Mouse (Mus musculus) urinary bladder, postnatal 36 days (tissue): ENCODE measurements at regions not wholly inside any gene's neighbourhood (a gene's known extent, or its start where the extent isn't known, plus 50 kb on each side); places are given as distances from the start of the nearest gene placed in this dataset.
A peak's percentile ranks its signal among the peaks of the same experiment; 100 is the strongest.

Source experiments
- DNase-seq, 2 experiments: peaks; one replicate each; pipeline ENCODE4 v3.0.0; 2022; ENCODE audit warnings: low spot score in 2 of 2, mixed read lengths in 1 of 2

DNA sequence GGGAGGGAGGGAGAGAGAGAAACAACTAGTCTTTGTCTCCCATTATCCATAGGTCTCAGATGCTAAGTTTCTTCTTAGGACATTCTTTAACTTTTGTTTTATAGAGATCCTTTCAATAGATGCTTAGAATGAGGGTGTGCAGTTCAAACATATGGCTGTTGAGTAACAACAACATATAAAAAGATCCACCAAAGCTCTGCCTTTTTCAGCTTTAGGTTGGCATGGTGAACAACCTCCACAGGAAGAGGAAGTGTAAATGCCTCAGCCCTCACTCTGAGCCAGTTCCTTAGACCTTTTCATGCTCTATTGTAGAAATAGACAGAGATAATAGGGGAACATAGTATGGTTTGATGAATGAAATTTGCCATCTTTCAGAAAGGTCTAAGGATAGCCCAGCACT lies 326.0 kb downstream of the Fam84a start:
- no peak for DNase-seq

DNA sequence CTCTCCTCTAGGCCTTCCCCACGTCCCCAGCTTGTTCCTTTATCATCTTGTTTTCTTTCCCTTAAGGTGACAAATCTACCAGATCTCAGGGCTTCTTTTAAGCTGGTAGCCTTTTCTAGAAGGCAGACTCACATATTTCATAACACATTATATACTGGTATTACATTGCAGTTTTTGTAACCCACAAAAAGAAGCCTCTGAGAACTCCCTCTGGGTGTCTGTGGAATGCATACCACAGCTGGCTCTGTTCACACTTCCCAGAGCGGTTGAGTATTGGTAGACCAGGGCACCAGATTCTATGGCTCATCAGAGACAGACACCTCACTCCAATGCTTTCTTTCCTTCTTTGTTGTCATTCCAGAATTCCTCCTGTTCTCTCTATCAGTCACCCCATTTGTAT lies 336.4 kb downstream of the Fam84a start:
- DNase-seq: no peak

DNA sequence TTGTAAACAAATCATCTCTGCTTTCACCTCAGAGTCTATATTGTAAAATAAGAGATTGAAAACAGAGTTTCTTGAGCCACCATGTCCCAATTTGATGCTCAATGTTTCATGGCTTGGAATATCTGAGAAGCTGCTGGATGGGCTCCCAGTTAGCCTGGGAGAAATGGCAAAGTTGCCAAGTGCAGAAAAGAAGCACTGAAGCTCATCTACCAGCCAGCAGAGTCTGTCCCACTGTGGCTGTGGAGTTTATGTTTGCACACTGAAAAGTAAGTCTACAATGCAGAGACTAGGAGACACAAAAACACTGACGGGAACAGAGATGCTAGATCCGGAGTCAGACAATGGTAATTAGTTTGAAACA lies 341.7 kb downstream of the Fam84a start:
- no peak for DNase-seq

DNA sequence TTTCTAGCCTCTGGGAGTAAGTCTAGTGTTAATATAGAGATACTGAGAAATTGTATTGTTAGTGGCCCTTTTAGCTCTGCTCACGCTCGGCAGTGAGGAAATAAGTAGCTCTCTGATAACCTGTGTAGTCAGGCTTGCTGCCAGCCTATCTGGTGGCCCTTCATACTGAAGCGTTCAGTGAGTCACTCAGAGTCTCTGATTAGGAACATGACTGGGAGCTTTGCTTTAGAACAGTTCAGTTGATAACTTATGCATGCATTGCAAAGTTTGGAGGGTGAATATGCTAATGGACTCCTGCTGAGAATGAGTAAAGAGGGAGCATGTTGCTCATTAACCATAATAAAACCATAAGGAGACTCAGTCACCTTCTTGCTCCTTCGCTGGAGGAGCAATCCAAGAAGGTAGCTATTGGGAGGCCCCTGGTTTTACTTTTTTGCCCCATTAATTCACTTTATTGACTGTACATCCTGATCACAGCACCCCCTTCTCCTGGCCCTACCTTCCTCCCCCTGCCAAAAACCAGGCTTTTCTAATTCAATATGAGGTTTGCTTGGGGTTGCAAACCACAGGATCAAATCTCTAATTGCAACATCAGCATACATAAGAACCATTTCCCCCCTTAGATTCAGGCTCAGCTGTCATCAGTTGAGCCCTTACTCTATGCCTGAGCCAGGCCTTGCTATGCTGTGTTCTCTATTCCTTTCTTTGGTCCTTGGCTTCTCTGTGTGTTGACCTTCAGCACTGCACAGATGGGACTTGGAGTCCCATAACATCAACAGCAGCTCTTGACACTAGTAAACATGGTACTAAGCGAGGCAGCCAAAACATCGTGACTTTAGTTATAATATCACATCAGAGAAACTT lies 342.3 kb downstream of the Fam84a start:
- DNase-seq: peak in 1 of 2 experiments; percentile 10

DNA sequence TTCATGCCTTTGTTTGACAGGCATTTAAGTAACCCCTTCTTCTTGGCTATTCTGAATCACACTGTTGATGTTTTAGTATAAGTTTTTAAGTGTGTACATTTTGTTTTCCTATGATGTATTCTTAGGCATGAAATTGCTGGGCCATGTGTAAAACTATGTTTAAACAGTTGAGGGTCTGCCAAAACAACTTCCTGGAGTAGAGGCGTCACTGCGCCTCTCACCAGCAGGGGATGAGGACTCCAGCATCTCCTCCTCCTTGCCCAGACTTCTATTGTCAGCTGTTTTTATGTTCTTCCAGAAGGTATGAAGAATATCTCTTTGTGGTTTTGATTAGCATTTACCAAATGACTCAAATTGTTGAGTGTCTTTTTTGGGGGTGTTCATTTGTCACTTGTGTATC lies 372.1 kb downstream of the Fam84a start:
- no peak for DNase-seq

DNA sequence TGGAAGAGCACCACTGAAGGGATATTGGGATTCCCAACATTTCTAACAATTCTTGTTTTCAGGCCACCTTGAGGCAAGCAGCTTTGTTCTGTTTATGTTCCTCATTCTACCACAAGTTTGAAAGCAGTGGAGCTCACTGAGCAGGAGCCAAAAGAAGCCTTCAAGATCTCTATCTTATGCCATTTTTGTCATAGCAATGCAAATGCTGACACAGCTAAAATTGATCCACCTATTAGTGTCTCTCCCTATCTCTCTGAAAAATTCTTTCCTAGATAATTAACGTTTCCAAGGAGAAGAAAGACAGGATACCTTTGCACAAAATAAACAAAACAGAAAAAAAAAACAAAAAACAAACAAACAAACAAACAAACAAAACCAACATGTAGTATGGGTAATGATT lies 375.2 kb downstream of the Fam84a start:
- DNase-seq: no peak

DNA sequence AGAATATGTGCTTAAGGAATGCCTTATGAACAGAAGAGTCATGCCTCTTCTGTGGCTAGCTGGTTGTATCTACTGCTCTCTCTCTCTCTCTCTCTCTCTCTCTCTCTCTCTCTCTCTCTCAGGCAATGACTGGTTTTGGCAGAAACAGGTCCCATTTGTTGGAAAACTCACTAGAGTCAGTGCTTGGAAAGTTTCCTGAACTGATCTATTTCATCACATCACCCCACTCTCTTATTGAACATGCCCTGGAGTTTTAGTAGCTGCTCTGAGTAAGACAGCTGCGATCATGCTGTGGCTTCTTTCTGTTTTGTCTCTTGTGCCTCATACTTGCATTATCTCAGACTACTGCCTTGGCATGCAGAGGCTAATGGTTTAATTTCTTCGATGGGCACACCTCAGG lies 382.2 kb downstream of the Fam84a start:
- DNase-seq: no peak

DNA sequence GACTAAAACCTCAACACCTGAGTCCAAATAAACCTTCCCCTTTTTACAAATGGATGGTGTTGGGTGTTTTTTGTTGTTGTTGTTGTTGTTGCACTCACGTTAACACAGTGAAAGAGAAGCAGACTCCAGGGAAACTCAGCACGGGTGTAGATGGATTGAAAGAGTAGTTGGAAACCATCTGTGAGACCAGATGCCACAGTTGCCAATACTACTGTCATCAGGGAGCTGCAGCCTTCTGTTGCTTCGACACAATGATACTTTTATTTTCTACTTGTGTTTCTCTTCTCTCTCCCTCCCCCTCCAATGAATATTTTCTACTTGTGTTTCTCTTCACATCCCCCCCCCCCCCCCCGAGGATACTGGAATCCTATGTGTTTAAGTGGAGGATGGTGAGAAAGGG lies 382.7 kb downstream of the Fam84a start:
- no peak for DNase-seq

DNA sequence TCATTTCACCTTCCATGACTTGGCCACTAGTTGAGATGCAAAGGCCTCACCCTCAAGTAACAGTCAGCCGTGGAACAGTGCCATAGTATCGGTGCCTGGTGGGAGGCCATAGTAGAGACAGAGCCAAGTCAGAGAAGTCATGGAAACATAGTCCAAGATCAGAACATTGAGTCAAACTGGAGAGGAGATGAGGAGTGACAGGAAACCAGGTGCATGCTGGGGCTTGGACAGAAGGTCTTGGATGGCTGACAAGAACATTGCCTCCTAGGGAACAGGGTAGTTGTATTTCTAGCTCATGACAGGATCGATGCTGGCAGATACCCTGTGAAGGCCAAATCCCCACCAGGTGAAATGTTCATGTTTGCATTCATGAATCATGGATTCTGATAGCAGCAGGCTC lies 385.4 kb downstream of the Fam84a start:
- DNase-seq: no peak

DNA sequence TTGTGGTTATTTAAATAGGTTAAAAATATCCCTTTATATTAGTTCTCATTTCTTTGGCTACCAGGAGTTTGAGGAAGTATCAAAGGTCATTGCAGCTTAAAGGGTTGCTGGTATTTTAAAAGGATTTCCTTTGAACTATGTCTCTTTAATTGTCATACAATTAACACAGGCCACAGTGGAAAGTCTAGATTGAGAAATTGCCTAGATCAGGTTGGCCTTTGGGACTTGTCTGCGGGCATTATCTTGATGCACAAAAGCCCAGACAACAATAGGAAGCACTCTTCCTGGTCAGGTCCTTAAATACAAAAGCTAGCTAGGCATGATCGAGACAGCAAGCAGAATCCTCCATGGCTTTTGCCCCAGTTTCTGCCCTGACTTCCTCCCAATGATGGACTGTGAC lies 398.0 kb downstream of the Fam84a start:
- DNase-seq: no peak

DNA sequence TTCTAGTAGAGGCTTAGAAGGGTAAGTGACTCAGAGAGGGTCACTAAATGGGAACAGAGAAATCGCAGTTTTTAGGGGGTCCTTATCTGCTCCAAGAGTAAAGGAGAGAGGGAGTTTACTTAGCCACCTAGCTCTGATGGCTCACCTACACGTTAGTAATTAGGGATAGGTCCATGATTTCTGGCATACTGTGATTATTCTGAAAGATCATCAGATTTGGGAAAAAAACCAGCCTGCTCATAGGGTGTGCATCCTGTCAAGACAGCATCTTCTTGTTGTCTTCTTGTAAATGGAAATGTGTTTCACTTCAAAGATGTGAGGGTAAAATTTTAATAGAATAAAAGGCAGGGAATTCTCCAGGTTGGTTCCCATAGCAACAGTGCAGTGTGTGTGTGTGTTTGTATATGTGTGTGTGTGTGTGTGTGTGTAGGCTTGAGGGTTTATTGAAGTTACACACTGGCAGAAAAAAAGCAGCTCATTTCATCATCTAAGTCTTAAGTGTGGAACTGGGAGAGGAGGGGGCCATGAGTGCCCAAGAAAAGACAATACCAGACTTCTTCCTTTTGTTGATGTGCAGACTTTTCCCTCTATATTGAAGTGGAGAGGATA lies 407.4 kb downstream of the Fam84a start:
- DNase-seq: no peak

DNA sequence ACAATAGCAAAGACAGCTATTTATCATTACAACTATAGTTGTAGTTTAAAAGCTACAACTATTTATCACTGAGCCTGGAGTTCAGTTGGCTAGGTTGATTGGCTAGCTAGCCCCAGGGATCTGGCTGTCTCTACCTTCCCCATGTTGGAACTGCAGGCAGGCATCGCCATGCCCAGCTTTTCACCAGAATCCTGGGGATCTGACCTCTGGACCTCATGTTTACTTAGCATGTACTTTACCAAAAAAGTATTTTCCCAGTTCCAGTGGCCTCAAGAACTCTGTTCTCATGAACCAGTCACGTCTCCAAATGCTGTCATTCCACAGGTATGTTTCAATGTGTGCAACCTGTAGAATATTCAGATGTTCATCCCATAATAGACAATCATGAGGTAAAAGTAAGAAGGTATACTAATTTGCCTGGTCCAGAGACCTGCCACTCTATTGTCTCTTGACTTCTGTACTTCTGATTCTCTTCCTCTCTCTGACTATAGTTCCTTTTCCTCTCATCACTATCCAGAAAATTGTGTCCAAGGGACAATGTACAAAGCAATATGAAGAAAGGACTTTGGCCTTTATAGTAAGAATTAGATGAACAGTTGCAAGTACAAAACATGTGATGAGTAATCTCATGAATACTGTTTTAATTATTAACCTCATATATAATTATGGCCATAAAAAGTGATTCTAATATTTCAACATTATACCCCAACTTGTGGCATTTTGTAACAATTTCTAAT lies 421.8 kb downstream of the Fam84a start:
- no peak for DNase-seq

DNA sequence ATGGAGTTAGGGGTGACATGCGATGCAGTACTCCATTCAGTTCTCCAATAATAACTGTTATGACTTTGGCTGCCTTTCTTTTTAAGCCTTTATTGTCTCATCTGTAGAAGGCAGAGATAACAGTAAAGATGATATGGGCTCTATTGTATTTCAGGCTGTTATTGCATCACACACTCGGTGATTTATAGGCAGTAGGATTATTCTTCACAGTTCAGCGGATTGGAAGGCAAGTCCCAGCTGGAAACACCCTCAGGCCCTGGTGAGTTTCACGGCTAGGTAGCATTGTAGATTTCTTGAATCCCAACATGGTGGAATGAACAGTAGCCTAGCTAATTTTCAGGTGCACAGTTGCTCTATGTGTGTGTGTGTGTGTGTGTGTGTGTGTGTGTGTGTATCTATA lies 422.9 kb downstream of the Fam84a start:
- DNase-seq: no peak

DNA sequence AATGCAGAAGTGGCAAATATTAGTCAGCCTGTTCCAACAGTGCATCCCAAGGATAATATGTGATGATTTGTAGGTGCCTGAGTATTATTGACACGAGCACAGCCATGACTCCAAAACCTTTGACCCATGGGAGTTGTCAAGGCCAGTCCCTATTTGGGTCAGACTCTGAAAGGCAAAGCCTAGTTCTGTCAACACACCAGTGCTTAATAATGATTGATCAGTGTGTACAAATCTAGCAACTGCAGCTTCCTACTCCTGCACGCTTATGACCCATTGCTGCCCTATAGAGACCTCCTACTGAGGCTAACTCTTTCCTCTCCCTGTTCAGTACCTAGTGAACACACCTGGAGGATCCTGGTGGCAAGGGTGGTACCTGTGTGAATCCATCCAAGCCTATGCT lies 427.3 kb downstream of the Fam84a start:
- no peak for DNase-seq

DNA sequence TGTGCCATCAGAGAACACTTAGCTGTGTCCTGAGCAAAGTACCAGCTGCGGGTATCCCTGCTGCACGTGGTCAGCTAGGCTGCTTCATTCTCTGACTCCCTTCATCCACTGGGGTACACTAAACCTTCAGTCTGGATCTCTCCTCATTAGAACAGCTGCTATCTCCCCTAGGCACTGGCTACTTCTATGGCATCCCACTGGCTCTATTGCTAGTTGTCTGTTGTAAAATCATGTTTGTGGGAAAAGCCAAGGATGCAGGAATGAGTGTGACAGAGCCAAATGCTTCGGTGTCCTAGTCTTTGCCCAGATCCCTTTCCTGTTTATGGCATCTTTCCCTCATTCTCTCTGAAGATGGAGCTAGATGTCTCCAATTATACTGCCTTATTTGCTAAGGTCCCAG lies 440.9 kb downstream of the Nbas start:
- no peak for DNase-seq

DNA sequence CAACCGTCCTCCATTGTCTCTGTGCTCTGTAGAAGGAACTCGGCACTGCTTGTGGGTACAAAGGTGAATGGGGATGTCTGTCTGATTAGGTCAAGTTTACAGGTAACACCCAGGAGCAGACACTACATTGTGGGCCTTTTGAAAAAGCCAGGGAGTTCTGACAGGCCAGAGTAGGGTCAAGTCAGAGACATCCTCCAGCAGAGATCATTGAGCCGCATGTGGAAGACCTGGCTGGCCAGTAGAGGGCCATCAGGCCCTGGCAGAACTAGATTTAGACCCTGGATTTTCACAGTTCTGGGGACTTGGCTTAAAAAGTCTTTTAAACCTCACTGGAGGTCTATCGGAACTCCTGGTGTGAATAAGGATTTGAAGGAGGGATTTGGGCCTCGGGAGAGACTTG lies 438.8 kb downstream of the Nbas start:
- no peak for DNase-seq

DNA sequence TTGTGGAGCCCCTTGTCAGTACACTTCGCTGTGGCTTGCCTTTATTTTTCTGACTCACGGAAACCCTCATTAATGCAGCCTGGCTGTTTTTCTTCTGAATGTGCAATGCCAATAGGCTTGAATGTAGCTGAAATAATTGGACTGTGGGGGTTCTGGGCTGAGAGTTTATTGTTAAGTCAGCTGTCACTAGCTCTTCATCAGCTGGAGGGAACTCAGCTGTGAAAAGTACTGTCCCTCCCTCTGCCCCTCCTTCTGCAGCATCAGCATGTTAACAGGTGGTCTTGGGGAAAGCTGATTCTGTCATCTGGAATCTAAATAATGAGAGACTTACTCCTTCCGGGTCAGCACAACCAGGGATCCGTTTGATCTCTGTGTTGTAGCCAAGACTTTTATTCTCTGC lies 437.6 kb downstream of the Nbas start:
- no peak for DNase-seq

DNA sequence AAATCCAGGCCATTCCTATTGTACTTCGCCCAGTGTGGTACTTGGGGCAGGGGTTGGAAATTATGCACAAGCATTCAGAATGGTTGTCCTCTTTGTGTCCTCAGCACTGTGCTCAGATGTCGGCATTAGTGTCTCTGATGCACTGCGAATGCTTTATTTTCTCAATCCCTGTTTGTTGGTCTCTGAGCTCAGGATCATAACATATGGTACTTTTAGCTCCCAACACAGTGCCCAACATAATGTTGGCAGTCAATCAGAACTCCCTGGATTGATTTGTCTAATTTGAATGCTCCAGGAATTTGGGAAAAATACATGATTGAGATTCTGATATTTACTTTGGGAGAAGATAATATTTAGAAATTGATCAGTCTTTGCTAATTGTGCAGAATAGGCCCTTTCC lies 434.7 kb downstream of the Nbas start:
- DNase-seq: no peak

DNA sequence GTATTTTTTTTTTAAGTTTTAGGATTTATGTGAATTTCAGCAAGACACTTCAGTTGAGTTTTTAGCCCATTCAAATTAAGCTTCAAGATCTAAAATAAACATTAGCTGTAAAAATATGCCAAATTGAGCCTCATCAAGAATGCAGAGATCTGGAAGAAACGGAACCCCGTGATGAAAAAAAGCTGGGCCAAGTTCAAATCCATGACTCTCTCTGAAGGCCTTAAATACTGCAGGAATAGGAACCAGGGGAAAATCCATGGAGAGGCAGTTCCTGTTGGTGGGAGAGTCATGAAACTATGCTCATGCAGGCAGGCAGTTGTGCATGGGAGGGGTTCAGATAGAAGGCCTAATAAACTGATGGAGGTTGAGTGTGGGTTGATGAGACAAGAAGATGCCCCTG lies 430.9 kb downstream of the Nbas start:
- no peak for DNase-seq

DNA sequence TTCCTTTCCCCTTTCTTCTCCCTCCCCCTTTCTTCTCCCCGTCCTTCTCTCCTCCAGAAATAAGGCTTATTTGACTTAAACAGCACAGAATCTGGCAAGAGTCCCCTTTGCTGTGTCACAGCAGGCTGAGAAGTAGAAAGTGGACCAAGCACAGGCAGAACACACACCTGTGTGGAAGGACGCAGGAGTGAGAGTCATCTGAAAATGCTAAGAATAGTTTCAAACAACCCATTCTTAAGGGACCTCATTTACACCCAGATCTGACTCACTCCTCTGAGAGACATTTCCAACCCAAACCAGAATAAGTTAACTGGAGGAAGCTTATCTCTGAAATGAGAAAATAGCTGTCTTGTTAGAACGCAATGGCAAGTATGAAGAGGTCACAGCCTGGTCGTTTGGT lies 429.9 kb downstream of the Nbas start:
- DNase-seq: no peak

DNA sequence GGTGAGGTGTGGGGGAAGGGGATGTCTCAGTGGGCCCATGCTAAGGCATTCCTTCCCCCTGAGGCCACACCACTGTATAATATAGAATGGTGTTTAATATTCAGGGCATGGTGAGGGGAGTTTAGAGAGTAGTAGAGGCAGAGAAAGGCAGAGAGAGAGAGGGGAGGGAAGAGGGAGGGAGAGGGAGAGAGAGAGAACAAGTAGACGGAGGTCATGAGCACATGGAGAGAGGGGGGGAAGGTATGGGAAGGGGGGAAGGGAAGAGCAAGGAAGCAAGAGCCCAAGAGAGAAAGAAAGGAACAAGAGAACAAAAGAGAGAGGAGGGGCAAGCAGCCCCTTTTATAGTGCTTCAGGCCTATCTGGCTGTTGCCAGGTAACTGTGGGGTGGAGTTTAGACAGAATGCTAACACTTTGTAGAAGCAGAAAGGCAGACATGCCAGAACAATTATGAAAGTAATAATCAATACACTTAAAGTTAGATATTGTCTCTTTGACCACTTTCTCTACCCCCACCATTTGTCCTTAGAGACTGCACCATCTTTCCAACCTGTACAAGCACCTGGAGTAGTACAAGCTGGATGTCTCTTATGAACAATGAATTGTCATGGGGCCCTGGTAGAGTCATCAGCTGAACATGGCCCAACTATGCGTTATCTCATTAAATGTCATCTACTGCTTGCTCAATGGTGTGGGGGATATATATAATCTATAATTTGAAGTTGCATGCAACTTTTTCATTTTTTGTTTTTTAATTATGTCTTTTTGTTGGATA lies 422.6 kb downstream of the Nbas start:
- no peak for DNase-seq

DNA sequence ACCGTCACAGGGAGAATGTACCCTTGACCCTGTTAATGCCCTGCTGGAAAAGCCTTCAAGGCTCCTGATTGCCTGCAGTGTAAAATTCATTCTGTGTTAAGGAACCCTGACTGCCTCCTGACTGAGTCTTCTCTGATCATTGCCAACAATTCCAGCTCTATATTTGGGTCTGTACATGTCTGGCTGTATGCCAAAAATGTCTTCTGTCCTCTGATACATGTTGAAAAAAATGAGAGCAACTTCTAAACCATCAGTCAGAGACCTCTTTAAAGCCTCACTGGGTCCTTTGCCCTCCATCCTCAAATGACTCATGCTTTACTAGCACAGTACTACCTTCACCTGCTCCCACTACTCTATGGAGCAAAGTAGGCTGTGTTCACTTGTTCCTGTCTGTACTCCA lies 408.3 kb downstream of the Nbas start:
- no peak for DNase-seq
